Mouse (Mus musculus): ENCODE results near the gene Anp32a. TPM values are rescaled to one million over a fixed set of nuclear protein-coding genes. Genes with fewer than 3 reads are reported as not detected.
A peak's percentile ranks its signal among the peaks of the same experiment; 100 is the strongest.

Gene Anp32a
- 100 to 1,000 TPM; 280 to 364 (median 327) TPM for total RNA-seq (2022)

GRCm38 (mm10) chr9:62341123-62341486 lies at the start of gene Anp32a:
Anp32a (plus strand) TSS chr9:62341293.
- peak; percentile 98 for DNase-seq (ENCODE audit: low spot score in 2 of 2)

- peak; percentile 57 to 62 for DNase-seq (ENCODE audit: low spot score in 2 of 2)
Measured at GRCm38 (mm10) chr9:62295006-62295698, 45.9 kb upstream of the Anp32a start.

- DNase-seq (ENCODE audit: low spot score in 2 of 2), result no peak
Measured at GRCm38 (mm10) chr9:62296891-62297290, 44.2 kb upstream of the Anp32a start.

GRCm38 (mm10) chr9:62315556-62315955 lies 25.5 kb upstream of the Anp32a start:
- peak in 1 of 2 experiments; percentile 19 for DNase-seq (ENCODE audit: low spot score in 2 of 2)

- no peak for DNase-seq (ENCODE audit: low spot score in 2 of 2)
Measured at GRCm38 (mm10) chr9:62318729-62319128, 22.4 kb upstream of the Anp32a start.

DNA sequence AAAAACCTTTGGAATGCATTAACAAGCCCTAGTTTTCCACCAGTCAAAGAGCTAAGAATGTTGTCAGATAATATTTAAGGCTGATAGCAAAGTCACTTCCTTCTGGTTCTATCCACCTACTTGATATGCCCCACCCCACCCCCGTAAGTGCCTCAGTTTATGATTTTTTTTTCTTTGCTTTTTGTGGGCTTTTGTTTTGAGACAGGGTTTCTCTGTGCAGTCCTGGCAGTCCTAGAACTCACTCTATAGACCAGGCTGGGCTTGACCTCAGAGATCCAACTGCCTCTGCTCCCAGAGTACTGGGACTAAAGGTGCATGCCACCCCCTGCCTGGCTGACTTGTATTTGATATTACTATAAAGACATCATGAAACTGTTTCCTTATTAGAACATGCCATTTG lies 17.3 kb upstream of the Anp32a start:
- DNase-seq (ENCODE audit: low spot score in 2 of 2), result no peak

DNA sequence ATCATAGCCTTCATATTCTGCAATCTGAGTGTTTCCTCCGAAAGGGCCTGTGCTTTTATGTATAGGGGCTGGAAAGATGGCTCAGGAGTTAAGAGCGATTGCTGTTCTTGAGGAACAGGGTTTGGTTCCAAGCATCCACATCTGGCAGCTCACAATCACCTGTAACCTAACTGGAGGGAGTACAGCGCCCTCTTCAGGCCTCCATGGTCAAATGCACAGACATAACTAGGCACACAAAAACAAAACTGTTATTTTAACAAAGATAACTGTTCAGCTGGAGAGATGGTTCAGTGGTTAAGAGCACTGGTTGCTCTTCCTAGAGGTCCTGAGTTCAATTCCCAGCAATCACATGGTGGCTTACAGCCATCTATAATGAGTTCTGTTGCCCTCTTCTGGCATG lies 15.1 kb upstream of the Anp32a start:
- no peak for DNase-seq (ENCODE audit: low spot score in 2 of 2)

- no peak for DNase-seq (ENCODE audit: low spot score in 2 of 2)
Measured at GRCm38 (mm10) chr9:62334298-62334825, 6.7 kb upstream of the Anp32a start.

DNA sequence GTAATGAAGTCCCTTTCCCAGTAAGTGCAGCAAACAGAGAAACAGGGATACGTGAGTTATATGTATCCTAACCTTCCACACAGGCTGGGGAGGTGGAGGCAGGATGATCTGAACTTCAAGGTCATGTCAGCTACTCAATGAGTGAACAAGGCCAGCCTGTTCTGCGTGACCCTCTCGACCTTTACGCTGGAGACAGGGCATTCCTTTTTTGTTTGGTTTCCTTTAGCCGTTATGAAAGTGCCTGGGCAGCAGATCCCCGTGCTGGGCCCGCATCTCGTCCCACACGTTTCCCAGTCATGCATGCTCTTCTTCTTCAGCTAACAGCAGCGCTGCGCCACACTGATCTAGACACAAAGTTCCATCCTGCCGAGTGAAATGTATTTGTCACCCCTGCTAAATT lies 5.7 kb upstream of the Anp32a start:
- no peak for DNase-seq (ENCODE audit: low spot score in 2 of 2)

GRCm38 (mm10) chr9:62337924-62338635 lies 3.0 kb upstream of the Anp32a start:
- DNase-seq (ENCODE audit: low spot score in 2 of 2), result no peak

GRCm38 (mm10) chr9:62338636-62339191 lies 2.4 kb upstream of the Anp32a start:
- no peak for DNase-seq (ENCODE audit: low spot score in 2 of 2)

DNA sequence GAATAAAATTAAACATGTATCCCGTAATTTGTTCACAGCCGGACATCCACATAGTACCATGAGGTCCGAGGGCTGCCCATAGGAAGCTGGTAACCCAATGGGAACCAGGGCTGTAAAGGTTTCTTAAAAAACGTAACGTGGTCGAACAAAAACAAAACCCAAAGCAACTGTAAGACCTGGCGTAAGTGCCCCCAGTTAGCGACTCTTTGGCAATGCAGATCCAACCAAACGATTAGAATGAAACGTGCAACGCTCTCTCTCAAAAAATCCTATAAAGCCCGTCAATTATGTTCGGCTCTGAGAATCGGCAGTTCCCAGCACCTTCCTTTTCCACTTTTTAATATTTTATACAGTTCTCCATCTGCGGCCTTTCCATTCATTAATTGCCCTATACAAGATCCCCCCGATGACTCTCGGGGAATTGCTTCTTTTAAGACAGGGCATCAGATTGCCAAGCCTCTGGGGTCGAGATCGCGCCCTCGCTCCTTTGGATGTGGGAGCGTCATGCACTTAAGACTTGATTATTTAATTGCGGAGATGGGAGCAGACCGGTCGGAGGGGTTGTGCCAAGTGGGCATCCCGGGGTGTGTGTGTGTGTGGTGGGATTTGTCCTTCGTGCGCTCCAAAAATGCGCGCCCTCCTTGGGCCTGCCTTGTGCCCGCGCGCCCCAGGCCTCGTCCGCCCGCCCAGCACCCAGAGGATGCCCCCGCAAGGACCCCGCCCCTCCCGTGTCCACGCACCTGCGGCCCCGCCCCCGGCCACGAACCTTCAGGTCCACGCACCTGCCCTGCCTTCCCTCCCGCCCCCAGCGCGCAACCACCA lies 581 bp upstream of the Anp32a start:
- DNase-seq (ENCODE audit: low spot score in 2 of 2), result no peak

DNA sequence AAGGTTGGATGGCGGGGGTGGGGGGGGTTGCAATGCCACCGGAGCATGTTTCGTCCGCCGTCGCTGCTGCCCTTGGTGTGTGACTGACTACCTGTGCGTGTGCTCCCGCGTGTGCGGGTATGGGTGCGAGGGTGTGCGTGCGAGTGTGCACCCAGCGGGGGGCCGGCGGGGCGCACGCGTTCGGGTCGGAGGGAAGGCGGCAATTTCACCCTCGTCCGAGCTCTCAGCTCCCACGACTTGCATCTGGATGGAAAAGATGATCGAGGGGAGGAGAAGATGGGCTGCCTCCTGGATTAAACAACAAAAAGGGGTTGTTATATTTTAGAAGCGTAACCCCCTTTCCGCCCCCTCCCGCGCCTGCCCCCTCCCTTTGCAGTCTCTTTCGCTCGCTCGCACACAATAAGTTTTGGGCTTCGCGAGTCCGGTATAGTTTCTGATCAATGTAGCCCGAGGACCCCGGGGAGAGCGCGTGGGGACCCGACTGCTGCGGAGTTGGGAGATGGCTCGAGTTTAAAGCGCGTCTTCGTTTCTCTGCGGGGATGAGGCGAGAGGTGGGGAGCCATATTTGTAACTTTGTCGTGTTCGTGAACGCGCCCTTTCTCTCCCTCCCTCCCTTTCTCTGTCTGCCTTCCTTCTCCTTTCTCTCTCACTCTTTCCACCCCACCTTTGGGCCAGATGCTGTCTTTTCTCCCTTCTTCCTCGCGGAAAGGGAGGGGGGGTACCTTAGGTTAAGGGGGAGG lies 778 bp downstream of the Anp32a start:
- no peak for DNase-seq (ENCODE audit: low spot score in 2 of 2)

GRCm38 (mm10) chr9:62342441-62343191 lies 1.5 kb downstream of the Anp32a start:
- DNase-seq (ENCODE audit: low spot score in 2 of 2), result no peak

GRCm38 (mm10) chr9:62343192-62343903 lies 2.3 kb downstream of the Anp32a start:
- DNase-seq (ENCODE audit: low spot score in 2 of 2), result peak; percentile 64 to 70

GRCm38 (mm10) chr9:62343904-62344491 lies 2.9 kb downstream of the Anp32a start:
- peak; percentile 61 to 71 for DNase-seq (ENCODE audit: low spot score in 2 of 2)

GRCm38 (mm10) chr9:62344545-62344944 lies 3.5 kb downstream of the Anp32a start:
- DNase-seq (ENCODE audit: low spot score in 2 of 2), result no peak

GRCm38 (mm10) chr9:62345081-62345481 lies 4.0 kb downstream of the Anp32a start:
- DNase-seq (ENCODE audit: low spot score in 2 of 2), result no peak

Data from left cerebral cortex, adult 8-10 months (tissue).